Mouse (Mus musculus): ENCODE results near the gene AC124502.3.

GRCm38 (mm10) chr19:5052853-5053252 is 14.2 kb downstream of the AC124502.3 start:
- no peak for TF ChIP-seq CTCF (IDR thresholded peaks at IDR 0.05; ENCODE audit: borderline replicate concordance, extremely low read depth, insufficient read depth, insufficient read length)
- TF ChIP-seq POLR2A (IDR thresholded peaks at IDR 0.05; ENCODE audit: borderline replicate concordance, extremely low read depth, insufficient read depth, insufficient read length, poor library complexity, severe bottlenecking) = no peak

Data from brain, embryonic 14.5 days (tissue).